Mouse (Mus musculus) lung, postnatal 14 days (tissue): ENCODE results near the gene Usp13.

Experiments
- DNase-seq: peaks from one replicate; pipeline ENCODE4 v3.0.0; 2021

The Usp13 gene

DNA sequence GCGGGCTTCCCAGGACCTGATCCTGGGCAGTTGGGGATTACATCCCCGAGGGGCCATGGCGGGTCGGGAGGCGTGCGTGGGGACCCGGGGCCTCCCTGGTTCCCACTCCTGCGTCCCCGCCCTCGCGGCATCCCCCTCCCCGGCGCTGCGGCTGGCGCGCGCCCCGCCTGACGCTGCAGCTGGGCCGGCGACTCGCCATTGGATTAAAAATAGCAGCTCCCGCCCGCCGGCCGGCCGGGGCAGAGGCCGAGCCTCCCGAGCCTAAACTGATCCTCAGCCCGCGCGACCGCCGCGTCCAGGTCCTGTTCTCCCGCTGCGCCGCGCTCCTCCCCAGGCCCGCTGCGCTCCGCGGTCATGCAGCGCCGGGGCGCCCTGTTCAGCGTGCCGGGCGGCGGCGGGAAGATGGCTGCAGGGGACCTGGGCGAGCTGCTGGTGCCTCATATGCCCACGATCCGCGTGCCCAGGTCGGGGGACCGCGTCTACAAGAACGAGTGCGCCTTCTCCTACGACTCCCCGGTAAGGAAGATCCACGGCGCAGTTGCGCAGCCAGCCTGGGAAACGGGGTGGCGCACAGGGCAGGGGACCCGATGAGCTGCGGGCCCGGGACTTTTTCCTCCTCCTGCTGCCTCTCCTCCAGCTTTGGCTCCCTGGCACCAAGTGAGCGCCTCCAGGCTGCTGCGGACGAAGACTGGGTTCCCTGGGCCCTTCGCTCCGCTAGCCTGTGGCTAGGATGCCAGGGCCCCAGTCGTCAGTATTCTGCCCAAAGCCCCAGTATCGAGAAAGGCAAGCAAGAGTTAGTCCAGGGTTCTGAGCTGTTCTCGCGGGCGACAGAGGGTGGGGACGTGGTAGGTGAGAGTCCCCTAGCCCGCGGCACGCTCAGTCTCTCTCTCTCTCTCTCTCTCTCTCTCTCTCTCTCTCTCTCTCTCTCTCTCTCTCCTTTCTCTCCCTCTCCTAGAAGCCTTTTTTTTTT lies at the start of gene Usp13:
TSS of gene Usp13 (plus strand) at position 190 of the 970 bp plus-strand sequence.
- DNase-seq: peak; percentile 70

DNA sequence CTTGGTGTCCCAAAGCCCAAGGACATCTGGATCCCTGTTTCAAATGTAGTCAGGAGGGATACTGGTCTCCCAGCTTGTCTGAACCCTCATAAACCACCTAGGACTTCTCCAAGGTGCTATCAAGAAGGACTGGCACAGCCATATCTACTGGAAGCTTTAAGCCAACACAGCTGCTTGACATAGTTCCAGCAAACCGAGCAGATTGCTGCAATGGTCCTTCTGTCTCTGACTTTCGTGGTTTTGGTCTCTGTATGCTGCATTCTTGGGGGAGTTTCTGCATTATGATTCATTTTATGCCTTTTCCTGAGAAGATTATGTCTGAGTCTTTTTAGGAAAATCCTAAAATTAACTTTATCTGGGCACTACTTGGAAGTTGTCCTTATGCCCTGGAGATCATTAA lies 46.6 kb upstream of the Usp13 start:
- no peak for DNase-seq

GRCm38 (mm10) chr3:32817001-32817356 lies 367 bp upstream of the Usp13 start:
- no peak for DNase-seq

GRCm38 (mm10) chr3:32818327-32818900 lies 1.1 kb downstream of the Usp13 start:
- DNase-seq: no peak

DNA sequence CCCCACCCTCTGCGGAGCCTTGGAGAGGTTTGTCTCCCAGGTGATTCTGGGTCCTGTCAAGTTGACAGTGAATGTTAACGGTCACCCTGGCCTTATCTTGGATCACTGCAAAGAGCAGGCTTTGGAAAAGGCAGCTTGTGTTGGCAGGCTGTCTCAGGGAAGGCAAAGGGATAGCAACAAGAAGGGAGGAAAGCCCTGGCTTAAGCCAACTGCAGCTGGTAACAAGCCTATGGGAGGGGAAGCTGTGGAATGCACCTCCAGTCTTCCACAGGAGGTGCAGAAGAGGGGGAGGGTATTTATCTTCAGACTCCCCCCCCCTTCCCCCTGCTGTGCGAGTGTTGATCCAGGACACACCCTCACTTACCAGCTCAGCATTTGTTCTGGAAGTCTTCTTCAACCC lies 5.3 kb downstream of the Usp13 start:
- DNase-seq: no peak

DNA sequence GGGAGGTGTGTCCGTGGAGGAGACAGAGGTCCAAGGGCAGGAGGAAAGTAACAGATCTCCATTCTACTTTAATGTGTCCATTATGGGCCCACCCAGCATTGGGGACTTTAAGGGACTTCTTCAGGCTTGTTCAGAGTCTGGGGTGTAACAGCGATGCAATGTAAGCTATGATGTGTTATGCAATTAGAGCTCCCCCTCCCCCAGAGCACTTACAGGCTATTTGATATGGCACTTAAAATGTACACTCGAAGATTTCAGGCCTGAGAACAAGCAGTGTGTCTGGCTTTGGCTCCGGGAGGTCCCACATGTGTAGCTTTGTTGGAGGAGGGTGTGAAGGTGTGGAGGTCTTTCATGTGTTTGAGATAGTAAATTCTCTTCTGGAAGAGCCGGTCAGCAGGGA lies 7.6 kb downstream of the Usp13 start:
- DNase-seq: no peak

DNA sequence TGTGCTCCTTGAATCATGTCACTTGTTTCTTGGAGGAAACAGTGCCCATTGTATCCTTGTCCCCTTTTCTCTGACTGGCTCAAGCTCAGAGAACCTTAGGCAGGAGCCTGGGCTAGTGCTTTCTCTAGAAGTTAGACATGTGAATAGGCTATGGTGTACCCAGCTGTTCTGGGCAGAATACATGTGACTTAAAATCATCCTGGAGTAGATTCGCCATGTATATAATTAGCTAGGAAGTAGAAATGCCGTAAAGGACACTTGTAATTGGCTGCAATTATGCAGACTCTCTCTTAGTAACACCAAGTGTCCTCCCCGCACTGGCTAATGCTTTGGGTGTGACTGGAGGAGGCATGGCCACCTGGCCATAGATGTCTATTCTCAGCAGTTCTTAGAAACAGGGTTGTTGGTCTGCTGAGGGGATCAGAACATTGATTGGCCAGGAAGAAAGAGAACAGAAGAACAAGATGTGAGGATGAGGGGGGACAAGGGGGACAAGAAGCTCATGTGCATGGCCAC lies 8.7 kb downstream of the Usp13 start:
- no peak for DNase-seq

- DNase-seq: no peak
Observed at GRCm38 (mm10) chr3:32826701-32827100, 9.4 kb downstream of the Usp13 start.

DNA sequence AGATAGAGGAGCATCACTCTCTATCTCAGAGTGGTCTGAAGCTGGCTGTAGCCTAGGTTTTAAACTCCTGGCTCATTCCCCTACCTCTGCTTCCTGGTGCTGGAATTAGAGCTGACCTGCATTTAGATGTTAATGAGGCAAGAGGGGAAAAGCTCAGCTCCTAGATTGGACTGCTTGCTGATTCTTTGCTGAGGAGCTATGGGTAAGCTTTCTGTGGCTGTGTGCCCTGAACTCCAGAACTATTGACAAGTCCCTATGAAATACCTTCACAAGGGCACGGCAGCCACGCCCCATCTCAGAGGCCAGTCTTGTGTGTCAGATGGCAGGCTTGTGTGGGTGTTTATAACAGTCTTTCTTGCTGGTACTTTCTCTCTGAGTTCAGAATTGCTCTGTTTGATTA lies 16.5 kb downstream of the Usp13 start:
- DNase-seq: no peak

DNA sequence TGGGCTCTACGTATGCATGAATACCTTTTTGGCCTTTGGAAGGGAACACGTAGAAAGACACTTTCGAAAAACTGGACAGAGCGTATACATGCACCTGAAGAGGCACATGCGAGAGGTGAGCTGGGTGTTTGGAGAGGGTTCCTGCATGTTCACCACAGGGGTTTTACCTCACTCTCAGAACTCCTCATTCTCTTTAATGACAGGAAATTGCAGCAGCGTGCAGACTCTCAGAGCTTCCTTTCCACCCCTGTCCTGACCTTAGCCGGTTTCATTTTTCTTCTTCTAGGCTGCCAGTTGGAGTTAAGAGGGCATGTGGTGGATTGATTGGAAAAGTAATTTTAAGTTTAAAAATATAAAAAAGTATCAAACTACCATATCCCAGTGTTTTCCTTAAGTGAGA lies 20.5 kb downstream of the Usp13 start:
- no peak for DNase-seq

DNA sequence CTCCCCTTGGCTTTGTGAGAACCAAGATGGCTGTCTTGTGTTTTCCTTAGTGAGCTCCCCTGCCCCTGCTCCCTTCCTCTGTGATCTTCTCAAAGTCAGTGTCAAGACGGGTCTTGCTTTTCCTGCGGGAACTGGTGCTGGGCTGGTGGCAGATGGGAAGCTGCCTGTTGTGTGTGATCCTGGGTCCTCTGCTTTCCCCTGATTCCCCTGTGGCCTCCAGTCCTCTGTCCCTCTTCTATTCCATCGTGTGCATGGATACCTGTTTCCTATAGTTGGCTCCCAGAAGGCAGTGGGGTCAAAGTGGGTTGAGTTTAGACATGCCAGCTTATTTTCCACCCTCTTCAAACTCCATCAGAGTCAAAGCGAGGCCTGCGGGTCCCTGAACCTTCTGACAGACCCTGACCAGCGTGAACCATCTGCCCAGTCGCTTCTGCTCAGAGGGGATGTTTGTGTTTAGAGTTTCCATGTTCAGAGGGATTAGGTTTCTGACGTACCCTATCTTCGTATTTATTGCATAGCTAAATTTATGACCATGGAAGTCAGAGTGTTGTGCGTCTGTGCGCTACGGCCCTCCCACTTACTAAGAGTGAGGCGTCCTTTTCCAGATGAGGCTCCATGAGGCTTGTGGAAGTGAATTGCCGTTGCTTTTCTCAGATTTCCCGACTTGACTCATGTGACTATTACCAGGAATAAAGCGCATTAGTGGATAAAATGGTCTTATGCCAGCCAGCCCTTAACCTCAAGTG lies 39.2 kb downstream of the Usp13 start:
- DNase-seq: no peak

DNA sequence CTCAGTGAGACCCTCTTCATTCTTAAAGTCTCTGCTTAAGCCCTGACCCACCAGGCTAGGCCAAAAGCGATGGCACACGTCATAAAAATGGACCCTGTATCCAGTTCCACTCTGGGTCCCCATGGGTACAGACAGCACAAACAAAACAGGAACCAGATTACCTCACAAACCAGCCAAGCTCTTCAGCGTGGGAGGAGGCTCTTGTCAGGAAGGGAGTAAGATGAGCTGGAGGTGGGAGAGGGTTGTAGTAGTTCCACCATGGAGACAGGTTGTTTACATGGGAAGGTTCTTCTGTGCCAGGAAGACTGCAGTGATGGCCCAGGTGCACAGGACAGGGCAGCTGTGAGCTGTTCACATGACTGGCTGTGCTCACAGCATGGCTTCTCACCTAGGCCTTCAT lies 53.7 kb downstream of the Usp13 start:
- no peak for DNase-seq

GRCm38 (mm10) chr3:32886386-32886785 lies 69.0 kb downstream of the Usp13 start:
- no peak for DNase-seq

DNA sequence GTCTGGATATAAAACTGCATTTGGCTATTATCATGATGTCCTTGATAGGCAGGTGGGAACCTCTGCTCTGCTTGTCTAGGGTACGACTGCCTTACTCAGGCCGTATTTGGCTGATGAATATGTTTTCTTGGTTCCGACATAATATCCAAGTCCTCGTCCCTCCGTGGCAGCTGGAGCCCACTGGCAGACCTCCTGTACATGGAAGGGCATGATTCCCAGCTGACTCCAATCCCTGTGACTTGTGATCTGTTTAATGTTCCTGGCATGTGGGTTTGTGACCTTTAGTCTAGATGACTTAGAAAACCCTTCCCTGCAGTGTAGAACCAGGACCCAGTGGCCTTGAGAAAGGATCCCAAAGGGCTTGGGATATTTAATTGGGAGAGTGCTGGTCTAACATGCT lies 71.5 kb downstream of the Usp13 start:
- no peak for DNase-seq

- no peak for DNase-seq
Observed at GRCm38 (mm10) chr3:32890174-32890573, 72.8 kb downstream of the Usp13 start.

DNA sequence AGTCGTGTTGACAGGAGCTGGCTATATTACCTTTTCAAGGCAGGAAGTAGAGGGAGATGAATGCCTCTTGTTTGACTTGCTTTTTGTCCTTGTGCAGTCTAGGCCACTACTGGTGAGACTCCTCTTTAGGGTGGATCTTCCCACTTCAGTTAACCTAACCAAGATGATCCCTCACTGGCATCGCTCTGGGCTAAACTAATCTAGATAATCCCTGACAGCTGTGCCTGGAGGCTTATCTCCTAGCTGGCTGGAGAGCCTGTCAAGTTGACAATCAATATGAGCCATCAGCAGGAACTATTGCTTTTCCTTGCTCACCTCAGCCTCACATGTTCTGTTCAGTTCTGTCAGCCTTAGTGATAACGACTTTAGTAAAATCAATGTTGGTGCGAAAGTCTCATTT lies 86.1 kb downstream of the Usp13 start:
- no peak for DNase-seq

DNA sequence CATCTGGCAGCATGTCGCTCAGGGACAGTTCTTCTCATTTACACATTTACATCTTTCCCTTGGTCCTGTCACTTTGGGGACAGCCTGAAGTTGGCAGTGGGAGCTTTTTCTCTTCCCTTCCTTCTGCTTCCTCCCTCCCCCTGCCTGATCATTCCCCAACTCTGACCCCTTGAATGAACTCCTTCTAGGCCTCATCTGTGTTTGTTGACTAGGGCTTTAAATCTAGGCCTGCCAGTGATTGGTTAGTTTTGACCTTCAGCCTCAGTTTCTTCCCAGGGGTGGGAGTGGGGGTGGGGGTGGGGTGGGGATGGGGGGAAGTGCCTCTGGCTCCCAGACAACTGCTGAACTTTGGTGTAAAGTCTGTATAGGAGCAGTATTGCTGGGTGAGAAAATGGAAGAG lies 87.3 kb downstream of the Usp13 start:
- DNase-seq: no peak

- DNase-seq: no peak
Observed at GRCm38 (mm10) chr3:32905850-32906779, 88.8 kb downstream of the Usp13 start.

DNA sequence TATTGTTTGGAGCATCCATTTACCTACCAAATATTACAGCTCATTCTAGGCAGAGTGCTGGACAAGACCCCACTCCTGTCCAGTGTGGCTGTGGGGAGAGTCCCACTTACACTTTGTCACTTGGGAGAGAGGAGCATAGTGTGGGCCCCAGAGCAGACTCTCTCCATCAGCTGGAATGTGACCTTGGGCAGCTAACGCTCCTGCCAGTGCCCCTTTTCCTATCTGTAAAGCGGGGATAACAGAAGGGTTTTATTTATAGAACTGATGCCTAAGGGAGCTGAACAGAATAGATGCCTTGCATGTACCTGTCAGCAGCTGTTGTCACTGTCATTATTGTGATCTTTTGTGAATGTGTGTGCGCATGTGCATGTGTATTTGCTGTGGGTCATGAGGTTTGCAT lies 91.1 kb downstream of the Usp13 start:
- DNase-seq: no peak

DNA sequence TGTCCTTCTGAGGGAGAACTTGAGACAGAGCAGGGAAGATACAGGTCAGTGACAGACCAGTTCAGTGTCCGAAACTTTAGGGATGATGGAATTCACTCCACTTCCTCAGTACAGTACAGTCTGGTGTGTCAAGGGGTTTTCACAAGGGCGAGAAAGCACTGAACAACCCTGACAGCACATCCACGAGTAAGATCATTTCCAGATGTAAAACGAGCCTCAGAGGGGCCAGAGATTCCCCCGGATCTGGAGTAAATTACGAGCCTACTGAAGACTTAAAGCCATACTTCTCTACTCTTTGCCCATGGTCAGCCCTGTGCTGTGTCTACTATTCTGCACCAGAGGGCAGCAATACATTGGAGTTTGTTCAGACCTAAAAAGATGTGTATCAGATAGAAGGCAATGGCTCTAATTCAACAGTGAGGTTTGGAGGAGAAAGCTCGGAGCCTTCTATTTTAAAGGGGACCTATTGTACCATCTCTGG lies 92.8 kb downstream of the Usp13 start:
- no peak for DNase-seq

DNA sequence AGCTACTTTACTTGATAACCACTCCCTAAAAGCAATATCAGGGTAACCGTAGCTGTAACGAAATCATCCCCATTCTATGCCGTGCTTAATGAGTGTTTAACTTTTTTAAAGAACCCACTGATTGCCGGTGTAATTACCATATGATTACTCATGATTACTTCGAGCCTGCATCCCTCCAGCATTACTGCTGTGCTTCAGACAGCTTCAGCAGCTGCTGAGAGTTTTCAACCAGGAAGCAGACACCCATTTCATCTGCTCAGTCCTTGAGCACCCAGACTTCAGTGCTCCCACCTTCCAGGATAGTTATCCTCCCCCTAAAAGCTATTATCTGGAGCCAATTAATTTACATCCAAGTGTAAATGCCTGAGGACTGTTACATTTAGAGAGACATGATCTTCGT lies 106.8 kb downstream of the Usp13 start:
- no peak for DNase-seq

DNA sequence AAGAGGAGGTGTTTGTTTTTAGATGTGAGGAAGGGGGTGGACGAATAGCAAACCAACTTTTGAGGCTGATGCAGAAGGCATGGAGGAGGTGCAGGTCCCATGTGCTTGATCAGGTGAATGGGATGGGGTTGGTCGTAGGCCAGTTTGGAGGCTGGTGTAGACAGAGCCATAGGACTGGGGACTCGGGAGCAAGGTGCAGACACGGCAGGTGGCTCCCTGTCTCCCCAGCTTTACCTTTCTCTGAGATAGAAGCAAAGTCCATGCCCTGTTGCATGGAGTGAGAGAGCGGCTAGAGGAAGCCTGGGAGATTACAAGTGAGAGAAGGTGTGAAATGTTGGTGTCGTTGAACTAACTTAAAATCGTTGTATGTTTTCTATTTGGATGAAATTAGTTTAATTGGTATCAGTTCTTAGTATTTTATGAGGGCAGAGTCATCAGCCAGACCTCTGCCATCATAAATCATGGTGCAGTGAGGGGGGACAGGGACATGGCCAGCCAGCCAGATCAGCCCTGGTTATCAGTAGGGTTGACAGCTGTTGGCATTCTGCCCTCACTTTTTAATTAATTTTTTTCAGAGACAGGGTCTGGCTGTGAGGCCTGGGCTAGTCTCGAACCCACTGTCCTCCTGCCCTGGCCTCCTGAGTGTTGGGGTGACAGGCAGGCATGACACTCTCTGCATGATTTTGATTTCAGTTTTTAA lies 122.6 kb downstream of the Usp13 start:
- no peak for DNase-seq
